Mouse (Mus musculus): ENCODE measurements at regions not wholly inside any gene's neighbourhood (a gene's known extent, or its start where the extent isn't known, plus 50 kb on each side); places are given as distances from the start of the nearest gene placed in this dataset.

DNA sequence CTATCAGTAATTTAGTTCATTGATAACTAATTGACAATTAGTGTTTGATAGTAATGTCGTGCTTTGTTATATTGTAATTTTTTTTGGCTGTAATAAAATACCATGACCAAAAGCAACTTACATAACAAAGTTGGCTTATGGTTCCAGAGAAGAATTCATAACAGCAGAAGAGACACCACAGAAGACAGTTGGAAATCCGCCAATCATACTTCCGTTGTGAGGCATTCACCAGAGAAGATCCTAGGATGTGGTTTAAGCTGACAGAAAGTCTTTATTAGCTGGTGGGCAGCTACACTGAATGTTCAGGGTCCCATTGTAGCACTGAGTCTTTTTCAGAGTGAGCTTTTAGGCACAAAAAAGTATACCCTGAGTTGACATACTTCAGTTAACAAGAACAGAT lies 109.9 kb downstream of the Sec23a start:
- no peaks in the 10 kb centered on the region for H3K9me3 ChIP-seq (replicated peaks; ENCODE audit: control insufficient read depth, low read length)
- no peak overlapping the region for H3K9ac ChIP-seq (ENCODE audit: low read depth, low read length)
- no peak overlapping the region for H3K4me3 ChIP-seq (ENCODE audit: low read depth, low read length)
- ATAC-seq (ENCODE audit: low read depth) = no peak
- no peaks in the 10 kb centered on the region for H3K27me3 ChIP-seq (ENCODE audit: control insufficient read depth, insufficient read depth, low read depth, low read length)
- H3K36me3 ChIP-seq (ENCODE audit: control insufficient read depth, insufficient read depth) = no peaks in the 10 kb centered on the region
- H3K27ac ChIP-seq (ENCODE audit: low read length) = no peak overlapping the region
- H3K4me1 ChIP-seq (ENCODE audit: control insufficient read depth, low read depth, low read length) = no peaks in the 10 kb centered on the region
- H3K4me2 ChIP-seq (ENCODE audit: low read depth, low read length) = no peak overlapping the region
- WGBS (ENCODE audit: insufficient replicate concordance) = 42% methylated on average over 3 of the region's 3 CpGs

DNA sequence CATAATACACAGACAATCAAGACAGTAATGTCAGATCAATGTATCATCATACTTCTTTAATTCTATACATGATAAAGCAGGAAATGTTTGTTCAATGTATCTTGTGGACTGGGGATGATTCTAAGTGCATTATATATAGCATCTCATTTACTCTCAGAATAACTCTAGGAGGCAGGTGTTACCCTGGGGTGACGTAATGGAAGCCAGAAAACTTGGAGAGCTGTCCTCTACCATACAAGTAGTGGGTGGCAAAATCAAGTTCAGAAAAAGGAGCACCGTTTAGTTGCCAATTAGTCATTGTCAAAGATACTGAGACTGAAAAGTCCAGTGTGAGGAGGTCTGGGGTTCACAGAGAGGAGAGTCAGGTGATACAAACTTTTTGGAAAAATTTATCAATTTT lies 136.0 kb downstream of the Sec23a start:
- ATAC-seq (ENCODE audit: low read depth) = no peak
- 51% methylated on average over 2 of the region's 2 CpGs for WGBS (ENCODE audit: insufficient replicate concordance)

DNA sequence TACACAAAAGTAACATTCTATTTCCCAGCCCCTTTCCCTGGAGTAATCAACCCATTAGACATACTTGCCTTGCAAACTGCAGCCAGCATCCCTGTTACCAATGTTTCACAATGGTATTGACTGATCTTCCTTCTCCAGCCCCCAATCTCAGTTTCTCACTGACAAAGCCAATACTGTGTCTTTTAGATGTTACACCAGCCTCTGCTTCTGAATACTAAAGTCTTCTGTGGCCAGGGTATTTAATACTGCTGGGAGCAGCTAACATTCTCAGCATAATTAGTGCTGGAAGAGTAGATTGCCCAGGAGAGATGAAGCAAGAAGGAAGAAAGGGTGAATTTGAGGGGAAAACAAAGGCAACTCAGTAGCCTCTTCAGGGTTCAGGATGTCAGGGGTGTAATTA lies 139.4 kb downstream of the Sec23a start:
- no peak overlapping the region for H3K4me3 ChIP-seq (ENCODE audit: low read depth, low read length)
- no peaks in the 10 kb centered on the region for H3K36me3 ChIP-seq (ENCODE audit: control insufficient read depth, insufficient read depth)
- H3K27ac ChIP-seq (ENCODE audit: low read length) = no peak overlapping the region
- H3K4me1 ChIP-seq (ENCODE audit: control insufficient read depth, low read depth, low read length) = no peaks in the 10 kb centered on the region
- H3K27me3 ChIP-seq (ENCODE audit: control insufficient read depth, insufficient read depth, low read depth, low read length) = no peaks in the 10 kb centered on the region
- H3K4me2 ChIP-seq (ENCODE audit: low read depth, low read length) = no peak overlapping the region
- no peak for ATAC-seq (ENCODE audit: low read depth)
- no peaks in the 10 kb centered on the region for H3K9me3 ChIP-seq (replicated peaks; ENCODE audit: control insufficient read depth, low read length)
- no peak overlapping the region for H3K9ac ChIP-seq (ENCODE audit: low read depth, low read length)

More for the DNA sequence above, 136.0 kb downstream of the Sec23a start:
- no peak overlapping the region for H3K27ac ChIP-seq (ENCODE audit: low read length)
- H3K27me3 ChIP-seq (ENCODE audit: control insufficient read depth, insufficient read depth, low read depth, low read length) = no peaks in the 10 kb centered on the region
- H3K9me3 ChIP-seq (replicated peaks; ENCODE audit: control insufficient read depth, low read length) = no peaks in the 10 kb centered on the region
- no peak overlapping the region for H3K4me2 ChIP-seq (ENCODE audit: low read depth, low read length)
- no peak overlapping the region for H3K4me3 ChIP-seq (ENCODE audit: low read depth, low read length)
- no peak overlapping the region for H3K9ac ChIP-seq (ENCODE audit: low read depth, low read length)
- no peaks in the 10 kb centered on the region for H3K36me3 ChIP-seq (ENCODE audit: control insufficient read depth, insufficient read depth)
- no peaks in the 10 kb centered on the region for H3K4me1 ChIP-seq (ENCODE audit: control insufficient read depth, low read depth, low read length)

DNA sequence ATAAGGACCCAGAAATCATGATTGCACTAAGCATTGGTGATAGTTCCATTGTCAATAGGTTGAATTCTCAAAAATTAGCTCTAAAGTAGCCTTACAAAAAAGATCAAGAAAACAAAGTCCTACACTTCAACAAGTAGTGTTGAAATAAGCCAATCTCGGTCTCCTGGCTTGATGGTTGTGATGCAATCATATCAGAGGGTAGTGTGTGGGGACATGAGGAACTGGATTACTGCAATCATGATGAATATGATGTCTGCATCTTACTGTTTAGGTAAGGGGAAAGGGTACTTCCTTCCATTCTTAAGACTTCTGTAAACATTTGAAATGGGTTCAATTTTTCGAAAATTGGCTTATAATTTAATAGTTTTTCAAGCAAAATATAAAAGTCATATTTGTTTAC lies 155.3 kb downstream of the Sec23a start:
- H3K4me2 ChIP-seq (ENCODE audit: low read depth, low read length) = no peak overlapping the region
- H3K27ac ChIP-seq (ENCODE audit: low read length) = no peak overlapping the region
- H3K27me3 ChIP-seq (ENCODE audit: control insufficient read depth, insufficient read depth, low read depth, low read length) = no peaks in the 10 kb centered on the region
- no peak for ATAC-seq (ENCODE audit: low read depth)
- no peaks in the 10 kb centered on the region for H3K36me3 ChIP-seq (ENCODE audit: control insufficient read depth, insufficient read depth)
- no peaks in the 10 kb centered on the region for H3K9me3 ChIP-seq (replicated peaks; ENCODE audit: control insufficient read depth, low read length)
- H3K4me1 ChIP-seq (ENCODE audit: control insufficient read depth, low read depth, low read length) = no peaks in the 10 kb centered on the region
- WGBS (ENCODE audit: insufficient replicate concordance) = 34% methylated on average over 2 of the region's 2 CpGs
- no peak overlapping the region for H3K9ac ChIP-seq (ENCODE audit: low read depth, low read length)
- no peak overlapping the region for H3K4me3 ChIP-seq (ENCODE audit: low read depth, low read length)

DNA sequence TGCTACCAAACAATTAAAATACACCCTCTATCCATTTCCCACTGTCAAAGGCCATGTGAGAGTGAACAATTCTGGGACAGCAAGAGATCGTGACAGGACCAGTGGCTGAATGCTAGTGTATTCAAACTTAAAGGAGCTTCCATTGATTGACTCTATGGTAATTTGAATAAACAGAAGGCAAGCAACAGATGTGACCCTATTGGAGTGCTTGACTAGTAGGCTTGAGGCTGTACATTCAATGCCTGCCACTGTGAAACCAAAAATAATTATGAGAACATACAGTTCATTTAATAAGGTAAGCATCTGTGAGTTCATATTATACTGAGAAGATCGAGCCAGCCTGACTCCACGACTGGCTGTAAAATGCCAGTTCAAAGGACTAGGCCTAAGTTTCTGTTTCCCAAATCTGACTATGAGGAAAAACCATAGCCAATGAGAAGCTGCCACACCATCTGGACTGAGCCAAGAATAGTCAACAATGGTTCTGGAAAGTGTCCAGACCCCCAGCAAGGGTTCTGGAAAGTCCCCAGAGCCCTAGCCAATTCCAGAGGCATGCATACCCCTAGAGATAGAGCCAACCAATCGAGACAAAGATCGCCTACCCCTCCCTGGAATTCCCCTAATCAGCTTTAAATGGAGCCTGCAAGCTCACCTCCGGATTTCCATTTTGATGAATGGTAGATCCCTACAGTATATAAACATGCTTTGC lies 160.0 kb downstream of the Sec23a start:
- ATAC-seq (ENCODE audit: low read depth) = no peak
- Histone ChIP-seq H3K27me3 (ENCODE audit: control insufficient read depth, insufficient read depth, low read depth, low read length) (no peaks in the 10 kb centered on the region), H3K27ac (ENCODE audit: low read length) (no peak overlapping the region), H3K4me2 (ENCODE audit: low read depth, low read length) (no peak overlapping the region), H3K36me3 (ENCODE audit: control insufficient read depth, insufficient read depth) (no peaks in the 10 kb centered on the region), H3K4me3 (ENCODE audit: low read depth, low read length) (no peak overlapping the region), H3K4me1 (ENCODE audit: control insufficient read depth, low read depth, low read length) (no peaks in the 10 kb centered on the region), H3K9me3 (replicated peaks; ENCODE audit: control insufficient read depth, low read length) (no peaks in the 10 kb centered on the region), H3K9ac (ENCODE audit: low read depth, low read length) (no peak overlapping the region)
- 57% methylated on average over 6 of the region's 6 CpGs for WGBS (ENCODE audit: insufficient replicate concordance)

DNA sequence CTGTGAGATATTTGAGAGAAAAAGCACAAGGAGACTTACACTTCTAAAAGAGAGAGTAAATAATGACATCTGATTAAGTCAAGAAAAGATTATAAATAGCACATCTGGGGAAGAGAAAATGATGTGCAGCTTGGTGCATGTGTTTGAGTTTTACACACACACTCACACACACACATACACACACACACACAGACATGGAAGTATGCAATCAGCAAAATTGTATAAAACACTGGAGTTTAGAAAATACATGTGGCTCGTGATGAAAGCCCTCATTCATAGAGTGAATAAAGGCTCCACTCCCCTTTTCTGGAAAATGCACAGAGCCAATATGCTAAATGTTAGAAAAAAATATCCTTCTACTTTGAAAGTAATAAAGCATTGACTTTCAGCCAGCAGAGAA lies 182.2 kb downstream of the Sec23a start:
- 43% methylated on average over 1 of the region's 1 CpGs for WGBS (ENCODE audit: insufficient replicate concordance)
- no peak overlapping the region for H3K4me2 ChIP-seq (ENCODE audit: low read depth, low read length)
- no peak overlapping the region for H3K4me3 ChIP-seq (ENCODE audit: low read depth, low read length)

DNA sequence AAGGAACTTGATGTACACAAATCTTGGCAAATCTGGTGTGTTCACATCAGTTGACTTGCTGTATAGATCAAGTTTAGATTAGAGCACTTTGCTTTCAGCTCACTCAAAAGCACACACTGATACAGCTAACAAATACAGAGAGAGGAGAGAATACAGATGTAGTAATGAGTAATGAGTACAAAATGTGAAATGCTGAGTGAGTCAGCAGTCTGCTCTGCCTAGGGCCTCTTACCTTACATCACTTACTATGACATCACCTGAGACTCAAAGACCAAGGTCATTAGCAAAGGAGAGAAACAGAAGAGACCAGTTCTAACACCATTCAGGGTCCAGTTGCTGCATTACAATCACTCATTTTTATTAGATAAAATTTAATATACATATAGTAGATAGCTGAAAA lies 184.0 kb downstream of the Sec23a start:
- no peak for ATAC-seq (ENCODE audit: low read depth)
- no peaks in the 10 kb centered on the region for H3K4me1 ChIP-seq (ENCODE audit: control insufficient read depth, low read depth, low read length)
- no peak overlapping the region for H3K4me3 ChIP-seq (ENCODE audit: low read depth, low read length)
- H3K9ac ChIP-seq (ENCODE audit: low read depth, low read length) = no peak overlapping the region
- H3K27me3 ChIP-seq (ENCODE audit: control insufficient read depth, insufficient read depth, low read depth, low read length) = no peaks in the 10 kb centered on the region
- H3K9me3 ChIP-seq (replicated peaks; ENCODE audit: control insufficient read depth, low read length) = no peaks in the 10 kb centered on the region
- H3K27ac ChIP-seq (ENCODE audit: low read length) = no peak overlapping the region
- H3K4me2 ChIP-seq (ENCODE audit: low read depth, low read length) = no peak overlapping the region
- H3K36me3 ChIP-seq (ENCODE audit: control insufficient read depth, insufficient read depth) = no peaks in the 10 kb centered on the region

More for the DNA sequence above, 182.2 kb downstream of the Sec23a start:
- ATAC-seq (ENCODE audit: low read depth) = no peak
- Histone ChIP-seq H3K9ac (ENCODE audit: low read depth, low read length) (no peak overlapping the region), H3K27me3 (ENCODE audit: control insufficient read depth, insufficient read depth, low read depth, low read length) (no peaks in the 10 kb centered on the region), H3K36me3 (ENCODE audit: control insufficient read depth, insufficient read depth) (no peaks in the 10 kb centered on the region), H3K4me1 (ENCODE audit: control insufficient read depth, low read depth, low read length) (no peaks in the 10 kb centered on the region), H3K9me3 (replicated peaks; ENCODE audit: control insufficient read depth, low read length) (no peaks in the 10 kb centered on the region), H3K27ac (ENCODE audit: low read length) (no peak overlapping the region)

DNA sequence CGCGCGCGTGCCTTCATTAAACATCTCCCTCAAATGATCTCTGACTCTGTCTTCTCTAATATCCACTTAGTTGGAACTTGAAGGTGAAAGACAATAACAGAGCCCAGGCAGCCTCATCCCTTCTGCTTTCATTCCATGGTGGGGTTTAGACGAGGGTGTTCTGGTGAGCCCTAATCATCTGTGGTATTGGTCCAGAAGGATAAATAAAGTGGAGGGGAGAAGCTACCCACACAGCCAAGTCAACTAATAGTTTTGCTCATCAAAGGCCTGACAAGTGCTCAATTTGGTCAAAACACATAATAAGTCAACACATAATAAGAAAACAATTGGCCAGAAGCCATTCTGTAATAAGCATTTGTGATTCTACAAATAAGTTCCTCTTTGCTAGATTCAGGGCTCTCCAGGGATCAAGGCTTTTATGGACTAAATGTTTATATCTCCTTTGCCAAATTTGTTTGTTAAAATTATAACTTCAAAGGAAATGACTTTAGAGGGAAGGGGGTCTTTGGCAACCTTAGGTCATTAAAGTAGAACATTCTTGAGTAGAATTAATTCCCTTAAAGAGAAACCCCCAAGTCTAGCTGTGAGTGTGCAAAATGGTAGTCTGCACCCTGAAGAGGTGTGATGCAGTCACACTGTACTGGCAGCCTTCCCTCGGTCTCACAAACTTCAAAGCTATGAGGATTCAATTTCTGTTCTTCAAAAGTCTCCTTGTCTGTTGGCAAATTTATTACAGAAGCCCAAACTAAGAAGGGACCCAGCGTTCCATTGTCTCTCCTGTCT lies 186.5 kb downstream of the Sec23a start:
- Histone ChIP-seq H3K27ac (ENCODE audit: low read length) (no peak overlapping the region), H3K27me3 (ENCODE audit: control insufficient read depth, insufficient read depth, low read depth, low read length) (no peaks in the 10 kb centered on the region), H3K9ac (ENCODE audit: low read depth, low read length) (no peak overlapping the region), H3K36me3 (ENCODE audit: control insufficient read depth, insufficient read depth) (no peaks in the 10 kb centered on the region), H3K4me2 (ENCODE audit: low read depth, low read length) (no peak overlapping the region), H3K9me3 (replicated peaks; ENCODE audit: control insufficient read depth, low read length) (no peaks in the 10 kb centered on the region), H3K4me3 (ENCODE audit: low read depth, low read length) (no peak overlapping the region), H3K4me1 (ENCODE audit: control insufficient read depth, low read depth, low read length) (no peaks in the 10 kb centered on the region)
- WGBS (ENCODE audit: insufficient replicate concordance) = 79% methylated on average over 7 of the region's 7 CpGs
- no peak for ATAC-seq (ENCODE audit: low read depth)

DNA sequence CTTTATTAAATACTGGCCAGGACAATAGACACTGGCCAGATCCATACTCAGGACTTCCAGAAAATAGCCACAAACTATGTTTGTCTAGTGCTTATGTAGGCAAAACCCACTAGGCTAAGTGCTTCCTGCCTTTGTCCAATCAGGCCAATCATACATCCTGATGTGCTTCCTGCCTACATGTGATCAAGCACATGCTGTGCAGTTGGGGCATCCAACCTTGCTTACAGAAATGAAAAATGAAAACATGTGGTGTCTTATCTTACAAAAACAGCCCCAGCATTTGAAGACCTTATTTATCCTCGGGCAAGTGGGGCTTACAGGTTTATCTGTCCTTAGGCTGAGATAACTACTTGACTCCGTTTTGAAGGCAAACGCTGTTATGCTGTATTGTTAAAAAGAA lies 188.8 kb downstream of the Sec23a start:
- H3K4me3 ChIP-seq (ENCODE audit: low read depth, low read length) = no peak overlapping the region
- 13% methylated on average over 3 of the region's 3 CpGs for WGBS (ENCODE audit: insufficient replicate concordance)
- peak; percentile 67 for ATAC-seq (ENCODE audit: low read depth)

More for the DNA sequence above, 188.8 kb downstream of the Sec23a start:
- Histone ChIP-seq H3K4me1 (ENCODE audit: control insufficient read depth, low read depth, low read length) (no peaks in the 10 kb centered on the region), H3K9me3 (replicated peaks; ENCODE audit: control insufficient read depth, low read length) (no peaks in the 10 kb centered on the region), H3K36me3 (ENCODE audit: control insufficient read depth, insufficient read depth) (no peaks in the 10 kb centered on the region), H3K27me3 (ENCODE audit: control insufficient read depth, insufficient read depth, low read depth, low read length) (no peaks in the 10 kb centered on the region), H3K4me2 (ENCODE audit: low read depth, low read length) (no peak overlapping the region), H3K27ac (ENCODE audit: low read length) (no peak overlapping the region), H3K9ac (ENCODE audit: low read depth, low read length) (no peak overlapping the region)
